Mouse (Mus musculus) embryonic facial prominence, embryonic 12.5 days (tissue): ENCODE measurements around the gene Sh3bgrl2. TPM values are rescaled to one million over a fixed set of nuclear protein-coding genes. Genes with fewer than 3 reads are reported as not detected.
A peak's percentile ranks its signal among the peaks of the same experiment; 100 is the strongest.

Experiments used
- ATAC-seq: fragments of 200-750 bp; cut with Nextera tagmentation; 2 replicates; pipeline ENCODE4 v1.8.0; 2017; ENCODE audit not compliant: insufficient number of reproducible peaks, insufficient read depth, low FRiP score, low TSS enrichment
- H3K27ac ChIP-seq: fragments of 300-500 bp; sonication (generic); 2 replicates; pipeline ENCODE4 v1.5.1; 2016; ENCODE audit warnings: mild to moderate bottlenecking
- H3K27me3 ChIP-seq: fragments of 300-500 bp; sonication (generic); 2 replicates; pipeline ENCODE4 v1.6.1; 2016; ENCODE audit warnings: mild to moderate bottlenecking, moderate library complexity
- H3K36me3 ChIP-seq: fragments of 300-500 bp; sonication (generic); 2 replicates; pipeline ENCODE4 v1.6.1; 2016; ENCODE audit warnings: mild to moderate bottlenecking
- H3K4me1 ChIP-seq: fragments of 300-500 bp; sonication (generic); 2 replicates; pipeline ENCODE4 v1.6.1; 2016
- H3K4me2 ChIP-seq: fragments of 300-500 bp; sonication (generic); replicated peaks from 2 replicates; pipeline ENCODE4 v1.6.1; 2016; ENCODE audit warnings: mild to moderate bottlenecking, moderate library complexity
- H3K4me3 ChIP-seq: fragments of 300-500 bp; sonication (generic); 2 replicates; pipeline ENCODE4 v1.5.1; 2016; ENCODE audit warnings: mild to moderate bottlenecking
- H3K9ac ChIP-seq: fragments of 300-500 bp; sonication (generic); 2 replicates; pipeline ENCODE4 v1.6.1; 2016; ENCODE audit warnings: mild to moderate bottlenecking, moderate library complexity
- H3K9me3 ChIP-seq: fragments of 300-500 bp; sonication (generic); 2 replicates; pipeline ENCODE4 v1.6.1; 2016; ENCODE audit warnings: mild to moderate bottlenecking, moderate library complexity
- WGBS: fragments of 180-500 bp; shearing (Covaris S2); methylation state at CpG from one replicate; pipeline ENCODE4 v1.1.7; 2016; 5-methylcytosine and 5-hydroxymethylcytosine counted together
- polyA plus RNA-seq: library from polyadenylated mRNA; unstranded; fragments of >200 nt; fragmentation: Nextera tagmentation; extraction: Ambion mirVana; gene quantifications from 2 replicates; pipeline ENCODE4 v1.2.1, GENCODE M21; 2016

Sh3bgrl2 gene
- polyA plus RNA-seq, 1 experiment from 2014 or later, result 12.3 TPM

- Histone ChIP-seq H3K27ac (no peak overlapping the region), H3K4me3 (no peak overlapping the region), H3K9ac (no peak overlapping the region), H3K4me2 (no peak overlapping the region), H3K36me3 (no peaks in the 10 kb centered on the region), H3K4me1 (peaks cover 7% of the 10 kb centered on the region), H3K9me3 (no peaks in the 10 kb centered on the region), H3K27me3 (no peaks in the 10 kb centered on the region)
- 84% methylated on average over 3 of the region's 3 CpGs for WGBS
- ATAC-seq, result no peak
Measured at GRCm38 (mm10) chr9:83540975-83541374, 7.2 kb upstream of the Sh3bgrl2 start.

- no peaks in the 10 kb centered on the region for H3K36me3 ChIP-seq
- H3K27ac ChIP-seq, result no peak overlapping the region
- H3K4me2 ChIP-seq, result no peak overlapping the region
- no peaks in the 10 kb centered on the region for H3K9me3 ChIP-seq
- no peak overlapping the region for H3K4me3 ChIP-seq
- H3K9ac ChIP-seq, result no peak overlapping the region
- no peaks in the 10 kb centered on the region for H3K4me1 ChIP-seq
- H3K27me3 ChIP-seq, result no peaks in the 10 kb centered on the region
- ATAC-seq, result no peak
Measured at GRCm38 (mm10) chr9:83545240-83545639, 2.9 kb upstream of the Sh3bgrl2 start.

GRCm38 (mm10) chr9:83546316-83546715, 1.8 kb upstream of the Sh3bgrl2 start:
- no peaks in the 10 kb centered on the region for H3K27me3 ChIP-seq

GRCm38 (mm10) chr9:83547229-83547628, 898 bp upstream of the Sh3bgrl2 start:
- Histone ChIP-seq H3K9me3 (no peaks in the 10 kb centered on the region), H3K4me3 (no peak overlapping the region), H3K27ac (no peak overlapping the region), H3K36me3 (no peaks in the 10 kb centered on the region), H3K4me1 (0 out of 2 replicates have a peak, but pooled peaks cover 5% of the 10 kb centered on the region), H3K27me3 (no peaks in the 10 kb centered on the region), H3K9ac (no peak overlapping the region), H3K4me2 (no peak overlapping the region)
- 81% methylated on average over 7 of the region's 7 CpGs for WGBS
- ATAC-seq, result no peak

More at GRCm38 (mm10) chr9:83546316-83546715, 1.8 kb upstream of the Sh3bgrl2 start:
- Histone ChIP-seq H3K9me3 (no peaks in the 10 kb centered on the region), H3K4me3 (no peak overlapping the region), H3K9ac (no peak overlapping the region), H3K4me1 (0 out of 2 replicates have a peak, but pooled peaks cover 4% of the 10 kb centered on the region), H3K4me2 (no peak overlapping the region), H3K27ac (no peak overlapping the region), H3K36me3 (no peaks in the 10 kb centered on the region)
- 80% methylated on average over 7 of the region's 7 CpGs for WGBS
- ATAC-seq, result no peak

- H3K36me3 ChIP-seq, result no peaks in the 10 kb centered on the region
- 82% methylated on average over 6 of the region's 6 CpGs for WGBS
- H3K4me1 ChIP-seq, result 0 out of 2 replicates have a peak, but pooled peaks cover 5% of the 10 kb centered on the region
- H3K4me2 ChIP-seq, result no peak overlapping the region
- H3K4me3 ChIP-seq, result no peak overlapping the region
- H3K9ac ChIP-seq, result no peak overlapping the region
- H3K9me3 ChIP-seq, result no peaks in the 10 kb centered on the region
- no peak for ATAC-seq
- H3K27ac ChIP-seq, result no peak overlapping the region
- no peaks in the 10 kb centered on the region for H3K27me3 ChIP-seq
Measured at GRCm38 (mm10) chr9:83549866-83550265, 1.7 kb downstream of the Sh3bgrl2 start.

GRCm38 (mm10) chr9:83551116-83551515, 3.0 kb downstream of the Sh3bgrl2 start:
- no peaks in the 10 kb centered on the region for H3K27me3 ChIP-seq
- no peaks in the 10 kb centered on the region for H3K36me3 ChIP-seq
- WGBS, result 76% methylated on average over 7 of the region's 7 CpGs
- no peak for ATAC-seq
- no peak overlapping the region for H3K4me2 ChIP-seq
- H3K4me1 ChIP-seq, result 0 out of 2 replicates have a peak, but pooled peaks cover 5% of the 10 kb centered on the region
- H3K9ac ChIP-seq, result peak overlapping the region; percentile 15; the same call in 1 of the 2 replicates
- no peaks in the 10 kb centered on the region for H3K9me3 ChIP-seq
- H3K27ac ChIP-seq, result no peak overlapping the region
- no peak overlapping the region for H3K4me3 ChIP-seq

- no peak for ATAC-seq
- Histone ChIP-seq H3K27me3 (no peaks in the 10 kb centered on the region), H3K9ac (no peak overlapping the region), H3K9me3 (no peaks in the 10 kb centered on the region), H3K4me2 (no peak overlapping the region), H3K27ac (no peak overlapping the region), H3K36me3 (no peaks in the 10 kb centered on the region), H3K4me3 (no peak overlapping the region), H3K4me1 (peaks cover 10% of the 10 kb centered on the region)
- WGBS, result 78% methylated on average over 6 of the region's 6 CpGs
Measured at GRCm38 (mm10) chr9:83551632-83552031, 3.5 kb downstream of the Sh3bgrl2 start.

- WGBS, result 69% methylated on average over 2 of the region's 2 CpGs
- Histone ChIP-seq H3K36me3 (no peaks in the 10 kb centered on the region), H3K4me1 (peaks cover 29% of the 10 kb centered on the region), H3K27ac (no peak overlapping the region), H3K4me2 (no peak overlapping the region), H3K27me3 (no peaks in the 10 kb centered on the region), H3K4me3 (no peak overlapping the region), H3K9me3 (no peaks in the 10 kb centered on the region), H3K9ac (no peak overlapping the region)
- ATAC-seq, result no peak
Measured at GRCm38 (mm10) chr9:83555580-83555979, 7.5 kb downstream of the Sh3bgrl2 start.

GRCm38 (mm10) chr9:83556236-83556635, 8.1 kb downstream of the Sh3bgrl2 start:
- Histone ChIP-seq H3K27ac (no peak overlapping the region), H3K9ac (no peak overlapping the region), H3K4me3 (no peak overlapping the region), H3K9me3 (no peaks in the 10 kb centered on the region), H3K4me1 (peaks cover 28% of the 10 kb centered on the region), H3K36me3 (no peaks in the 10 kb centered on the region), H3K4me2 (no peak overlapping the region), H3K27me3 (no peaks in the 10 kb centered on the region)
- no peak for ATAC-seq
- WGBS, result 20% methylated on average over 6 of the region's 6 CpGs

GRCm38 (mm10) chr9:83556780-83557771, 8.9 kb downstream of the Sh3bgrl2 start:
- Histone ChIP-seq H3K9me3 (no peaks in the 10 kb centered on the region), H3K4me1 (peaks cover 26% of the 10 kb centered on the region), H3K27ac (peak overlapping the region; percentile 58), H3K36me3 (no peaks in the 10 kb centered on the region), H3K9ac (no peak overlapping the region), H3K27me3 (no peaks in the 10 kb centered on the region), H3K4me2 (no peak overlapping the region), H3K4me3 (no peak overlapping the region)
- WGBS, result 27% methylated on average over 10 of the region's 10 CpGs
- ATAC-seq, result peak; percentile 42

GRCm38 (mm10) chr9:83560670-83561069, 12.5 kb downstream of the Sh3bgrl2 start:
- Histone ChIP-seq H3K4me1 (peaks cover 53% of the 10 kb centered on the region), H3K4me3 (no peak overlapping the region), H3K4me2 (no peak overlapping the region), H3K9ac (no peak overlapping the region), H3K9me3 (no peaks in the 10 kb centered on the region), H3K27ac (no peak overlapping the region), H3K36me3 (no peaks in the 10 kb centered on the region), H3K27me3 (no peaks in the 10 kb centered on the region)
- 68% methylated on average over 4 of the region's 4 CpGs for WGBS
- ATAC-seq, result no peak

- Histone ChIP-seq H3K4me1 (peaks cover 39% of the 10 kb centered on the region; the same call in 1 of the 2 replicates), H3K9ac (no peak overlapping the region), H3K9me3 (no peaks in the 10 kb centered on the region), H3K27ac (no peak overlapping the region), H3K4me3 (no peak overlapping the region), H3K27me3 (no peaks in the 10 kb centered on the region), H3K36me3 (no peaks in the 10 kb centered on the region), H3K4me2 (no peak overlapping the region)
- ATAC-seq, result no peak
- 92% methylated on average over 7 of the region's 7 CpGs for WGBS
Measured at GRCm38 (mm10) chr9:83562889-83563288, 14.8 kb downstream of the Sh3bgrl2 start.
